Mouse (Mus musculus) spleen, adult 18-20 months (tissue): ENCODE measurements at regions not wholly inside any gene's neighbourhood (a gene's known extent, or its start where the extent isn't known, plus 50 kb on each side); places are given as distances from the start of the nearest gene placed in this dataset.

Source experiments
- DNase-seq, 2 experiments: peaks; one replicate each; pipeline ENCODE4 v3.0.0; 2022; ENCODE audit warnings: mixed read lengths in 2 of 2

- no peak for DNase-seq
Observed at GRCm38 (mm10) chr2:45607393-45607792, 490.2 kb upstream of the Zeb2 start.

DNA sequence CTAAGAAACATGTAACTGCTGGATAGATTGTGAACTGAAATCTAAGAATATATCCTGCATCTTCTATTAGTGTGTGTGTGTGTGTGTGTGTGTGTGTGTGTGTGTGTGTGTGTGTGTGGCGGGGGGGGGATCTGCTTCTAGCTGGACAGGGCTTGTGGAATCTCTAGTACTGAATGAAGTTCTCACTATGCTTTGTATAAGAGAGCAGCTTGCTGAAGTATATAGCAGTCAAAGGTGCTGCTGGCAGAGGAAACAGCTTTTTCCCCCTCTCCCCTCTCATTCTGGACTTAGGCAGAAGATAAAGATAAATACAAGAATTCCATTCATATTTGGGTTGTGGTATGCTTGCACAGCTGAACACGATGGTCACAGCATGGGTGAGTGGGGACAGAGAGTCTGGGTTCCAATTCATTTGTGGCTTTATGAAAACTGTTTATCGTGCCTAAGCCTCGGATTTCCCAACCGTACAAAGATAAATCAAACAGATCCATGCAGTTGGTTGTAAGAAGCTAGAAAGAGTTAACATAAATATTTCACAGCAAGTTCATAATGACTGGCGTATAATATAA, 484.2 kb upstream of the Zeb2 start:
- no peak for DNase-seq

DNA sequence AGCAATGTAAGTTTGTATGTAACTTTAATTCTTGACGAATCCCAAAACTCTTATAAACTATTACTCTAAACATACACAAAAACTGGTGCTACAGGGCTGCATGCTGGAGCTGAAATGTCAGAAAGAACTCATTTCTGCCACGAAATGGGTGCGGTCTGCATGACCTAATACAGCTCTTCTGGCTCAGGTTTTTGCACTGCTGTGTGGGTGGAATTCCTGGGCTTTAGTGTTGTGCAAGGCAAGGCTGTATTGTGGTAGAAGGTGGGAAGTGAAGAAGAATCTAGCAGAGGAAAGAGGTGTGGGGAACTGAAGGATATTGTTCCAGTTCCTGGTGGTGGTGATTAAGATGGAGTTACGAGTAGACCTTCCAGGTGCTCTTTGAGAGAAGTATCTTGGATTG, 476.6 kb upstream of the Zeb2 start:
- no peak for DNase-seq

DNA sequence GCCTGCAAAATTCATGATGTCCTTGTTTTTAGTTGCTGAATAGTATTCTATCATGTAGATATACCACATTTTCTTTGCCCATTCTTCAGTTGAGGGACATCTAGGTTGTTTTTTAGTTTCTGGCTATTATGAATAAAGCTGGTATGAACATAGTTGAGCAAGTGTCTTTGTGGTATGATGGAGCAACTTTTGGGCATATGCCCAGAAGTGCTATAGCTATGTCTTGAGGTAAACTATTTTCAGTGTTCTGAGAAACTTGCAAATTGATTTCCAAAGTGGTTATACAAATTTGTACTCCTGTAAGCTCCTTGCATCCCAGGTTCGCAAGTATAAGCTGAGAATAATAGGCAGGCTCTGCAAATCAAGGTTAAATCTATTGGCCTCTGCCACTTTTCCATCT, 473.8 kb upstream of the Zeb2 start:
- no peak for DNase-seq

- DNase-seq: no peak
Observed at GRCm38 (mm10) chr2:45588248-45588647, 471.1 kb upstream of the Zeb2 start.

DNA sequence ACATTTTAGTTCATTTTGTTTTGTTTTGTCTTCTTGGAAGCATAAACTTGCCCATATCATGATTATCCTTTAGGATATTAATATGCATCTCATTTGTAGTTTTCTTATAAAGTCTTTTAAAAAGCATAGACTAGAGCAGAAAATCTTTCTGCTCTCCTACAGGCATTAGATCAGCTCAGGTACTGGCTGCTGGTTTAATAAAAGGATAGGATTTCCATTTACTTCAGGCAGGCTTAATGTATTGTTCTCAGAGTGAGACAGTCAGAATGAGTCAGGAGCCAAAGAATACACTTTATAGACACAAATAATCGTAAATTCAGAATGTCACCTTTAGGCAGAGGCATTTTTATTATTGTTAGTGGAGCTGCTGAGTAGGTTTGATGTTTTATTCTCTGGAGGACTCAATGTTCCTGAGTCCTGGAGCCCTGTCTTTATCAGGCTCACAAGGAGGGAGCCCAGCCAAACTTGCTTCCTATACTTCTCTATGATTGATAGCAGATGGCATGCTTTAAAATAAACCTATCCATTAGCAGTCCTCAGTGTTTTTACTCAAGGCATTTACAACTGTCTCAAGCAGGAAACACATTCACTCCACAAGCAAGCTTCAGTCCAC, 469.5 kb upstream of the Zeb2 start:
- no peak for DNase-seq

DNA sequence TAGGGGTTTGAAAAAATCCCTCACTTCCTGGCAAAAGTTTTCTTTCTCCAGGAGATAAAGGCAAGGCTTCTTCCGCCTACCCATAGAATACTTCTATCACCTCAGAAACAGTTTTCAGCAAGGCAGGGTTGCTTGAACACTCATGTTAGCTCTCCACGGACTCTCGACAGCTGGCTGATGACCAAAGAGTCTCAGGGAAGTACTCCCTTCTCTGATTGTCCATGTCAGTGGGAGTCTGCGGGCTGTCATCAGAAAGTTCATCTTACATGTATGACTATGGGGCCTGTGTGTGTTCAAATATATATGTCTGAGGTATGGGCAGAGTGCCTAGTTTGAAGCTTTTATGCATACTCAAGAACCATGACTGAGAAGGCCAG, 464.3 kb upstream of the Zeb2 start:
- DNase-seq: no peak

- DNase-seq: no peak
Observed at GRCm38 (mm10) chr2:45580838-45581548, 463.8 kb upstream of the Zeb2 start.

DNA sequence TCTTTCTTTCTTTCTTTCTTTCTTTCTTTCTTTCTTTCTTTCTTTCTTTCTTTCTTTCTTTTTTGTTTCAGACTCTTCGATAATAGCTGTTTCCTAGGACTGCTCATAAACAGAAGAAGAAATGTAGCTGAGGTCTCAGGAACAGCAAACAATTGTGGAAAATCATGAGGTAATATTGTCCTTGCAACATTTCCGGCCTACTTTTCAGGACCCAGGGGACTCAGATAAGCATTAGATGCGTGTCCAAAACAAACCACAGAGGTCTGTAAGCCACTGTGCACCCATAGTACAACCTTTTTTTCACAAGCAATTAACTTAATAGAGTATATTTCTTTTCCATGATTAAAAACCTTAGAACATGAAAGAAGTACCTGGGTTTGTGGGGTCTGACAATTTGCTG, 455.7 kb upstream of the Zeb2 start:
- no peak for DNase-seq

DNA sequence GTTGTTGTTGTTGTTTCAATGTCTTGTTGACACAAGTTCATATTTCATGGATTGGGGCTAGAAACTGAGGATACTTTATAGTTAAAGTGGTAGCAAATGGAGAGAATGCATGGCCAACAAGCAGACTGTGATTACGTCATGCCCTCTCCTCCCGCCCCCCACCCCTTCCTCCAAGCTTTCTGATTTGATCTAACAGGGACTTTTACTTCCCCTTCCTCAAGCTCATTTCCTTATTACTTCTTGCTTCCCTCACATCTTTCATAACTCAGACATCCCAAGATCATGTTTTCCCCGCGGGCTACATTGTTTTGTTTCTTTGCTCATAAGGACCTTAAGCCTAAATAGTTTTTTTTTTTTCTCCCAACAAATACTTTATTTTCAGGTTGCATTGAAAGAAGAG, 437.5 kb upstream of the Zeb2 start:
- DNase-seq: no peak

DNA sequence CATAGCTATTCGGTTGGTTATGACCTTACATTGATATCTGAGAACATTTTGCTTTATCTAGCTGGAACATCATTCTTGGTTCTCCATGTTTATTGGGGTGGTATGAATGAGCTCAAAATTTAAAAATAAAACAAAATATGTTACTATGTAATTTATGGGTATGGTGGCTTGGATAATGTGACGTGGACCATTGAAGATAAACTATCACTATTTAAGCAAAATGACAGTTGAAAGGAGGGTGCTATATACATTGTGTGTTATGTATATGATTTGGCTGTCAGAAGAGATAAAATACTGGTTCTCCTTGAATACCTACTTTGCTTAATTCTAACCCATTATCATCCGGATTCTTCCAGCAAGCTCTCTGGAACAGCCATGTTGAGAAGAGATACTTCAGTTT, 424.2 kb upstream of the Zeb2 start:
- no peak for DNase-seq

DNA sequence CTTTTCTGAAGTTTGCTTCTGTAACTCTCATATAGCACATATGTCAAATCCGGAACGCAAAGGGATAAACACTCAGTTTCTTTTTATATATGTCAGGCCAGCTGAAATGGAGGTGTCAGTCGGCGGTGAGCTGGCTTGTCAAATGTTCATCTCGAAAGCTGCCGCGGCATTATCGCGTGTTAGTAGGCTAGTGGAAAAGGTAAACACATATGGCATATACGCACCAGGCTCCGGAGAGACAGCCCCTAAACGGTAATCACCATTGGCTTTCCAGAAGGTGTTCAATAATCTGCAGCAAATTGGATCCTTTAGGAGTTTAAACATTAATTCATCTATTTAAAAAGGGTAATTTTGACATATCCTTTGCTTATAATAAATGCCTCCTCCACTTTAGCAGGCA, 421.8 kb upstream of the Zeb2 start:
- DNase-seq: no peak

DNA sequence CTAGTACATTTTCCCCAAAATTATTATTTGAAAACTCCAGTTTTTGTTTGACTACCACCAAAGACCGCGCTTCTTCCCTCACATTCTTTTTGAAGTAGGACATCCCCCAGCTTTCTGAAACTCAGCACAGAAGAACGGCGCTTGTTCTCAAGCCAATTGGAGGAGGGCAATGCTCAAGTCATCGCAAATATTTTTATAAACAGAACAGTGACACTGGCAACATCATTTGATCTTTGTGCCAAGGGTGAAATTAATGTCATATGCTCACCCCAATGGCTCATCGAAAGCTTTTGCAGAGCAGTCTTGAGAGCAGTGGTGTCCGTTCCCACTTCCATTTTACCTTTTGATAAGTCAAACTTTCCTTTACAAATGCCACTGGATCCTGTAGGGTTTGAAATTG, 420.5 kb upstream of the Zeb2 start:
- no peak for DNase-seq

DNA sequence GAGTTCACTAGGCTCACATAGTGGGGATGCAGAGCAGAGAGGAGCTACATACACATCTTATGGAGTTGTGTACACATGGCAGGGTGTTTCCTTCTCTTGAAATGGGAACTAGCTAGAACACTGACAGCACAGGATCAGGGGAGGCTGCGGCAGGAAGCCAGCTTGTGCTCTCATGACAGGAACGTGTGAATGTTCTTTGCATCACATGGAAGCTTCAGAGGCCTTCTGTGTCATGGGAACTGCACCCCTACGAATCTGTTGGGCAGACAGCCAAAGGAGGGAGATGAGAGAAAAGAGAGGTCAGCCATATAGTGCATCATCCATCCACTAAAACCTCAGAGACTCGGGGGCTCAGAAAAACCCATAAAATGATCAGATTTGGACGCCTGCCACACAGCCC, 417.6 kb upstream of the Zeb2 start:
- DNase-seq: no peak

GRCm38 (mm10) chr2:45522310-45522709, 405.1 kb upstream of the Zeb2 start:
- DNase-seq: no peak

GRCm38 (mm10) chr2:45519550-45520152, 402.5 kb upstream of the Zeb2 start:
- no peak for DNase-seq

DNA sequence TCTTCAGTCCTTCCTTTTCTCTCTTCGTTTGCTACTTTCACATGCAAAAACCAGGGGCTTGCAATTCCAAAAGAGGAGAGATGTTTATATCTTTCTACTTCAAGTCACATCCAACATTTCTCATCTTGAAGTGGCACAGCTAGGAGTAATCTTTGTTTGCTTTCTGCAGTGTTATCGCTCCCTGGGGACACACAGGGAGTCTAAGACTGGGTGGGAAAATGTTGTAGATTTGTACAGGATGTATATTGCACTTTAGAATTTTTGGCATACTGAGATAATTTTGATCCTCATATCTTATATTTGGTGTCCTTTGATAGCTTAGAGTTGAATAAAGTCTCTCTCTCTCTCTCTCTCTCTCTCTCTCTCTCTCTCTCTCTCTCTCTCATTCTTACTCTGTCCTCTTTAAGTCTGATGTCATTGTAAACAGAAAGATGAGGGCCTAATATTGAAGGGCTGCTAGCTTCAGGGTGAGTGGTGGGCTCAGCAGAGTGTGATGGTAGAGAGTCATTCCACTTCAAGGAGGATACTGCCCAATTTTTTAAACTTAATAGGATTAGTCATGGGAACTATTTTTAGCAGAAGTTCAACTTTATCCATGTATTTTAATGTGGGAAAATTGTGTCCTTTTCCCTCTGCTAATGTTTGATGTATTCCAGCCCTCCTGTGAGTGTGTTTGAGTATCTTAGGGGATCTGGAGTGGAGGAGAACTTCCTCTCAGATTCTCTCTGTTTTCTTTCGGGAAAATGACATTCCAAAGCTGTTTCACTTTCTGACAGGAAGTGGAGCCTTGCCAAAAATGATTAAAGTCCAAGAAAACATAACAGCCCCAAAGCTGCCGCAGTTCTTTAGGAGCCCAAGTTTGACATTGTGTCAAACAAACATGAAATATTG, 397.3 kb upstream of the Zeb2 start:
- no peak for DNase-seq

DNA sequence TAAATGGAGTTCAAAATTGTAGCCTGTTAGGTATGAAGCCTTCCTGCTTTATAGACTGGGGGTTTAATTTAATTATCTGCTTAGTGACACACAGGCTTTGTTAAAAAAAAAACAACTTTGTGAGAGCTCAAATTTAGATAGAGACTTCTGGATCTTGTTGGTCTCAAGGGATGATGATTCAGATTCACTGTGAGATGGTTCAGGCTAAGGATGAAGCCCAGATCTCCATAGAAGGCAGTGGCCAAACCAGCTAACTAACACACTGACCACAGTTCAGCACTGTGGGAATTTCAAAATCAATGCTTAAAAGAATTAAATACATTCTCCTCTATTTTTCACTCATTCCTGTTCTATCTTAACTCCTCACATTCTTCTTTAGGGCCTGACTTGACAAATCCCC, 395.7 kb upstream of the Zeb2 start:
- no peak for DNase-seq

- DNase-seq: no peak
Observed at GRCm38 (mm10) chr2:45511791-45512190, 394.6 kb upstream of the Zeb2 start.

GRCm38 (mm10) chr2:45504468-45504867, 387.3 kb upstream of the Zeb2 start:
- DNase-seq: no peak

GRCm38 (mm10) chr2:45493656-45494055, 376.5 kb upstream of the Zeb2 start:
- no peak for DNase-seq

GRCm38 (mm10) chr2:45486530-45486929, 369.3 kb upstream of the Zeb2 start:
- DNase-seq: no peak

DNA sequence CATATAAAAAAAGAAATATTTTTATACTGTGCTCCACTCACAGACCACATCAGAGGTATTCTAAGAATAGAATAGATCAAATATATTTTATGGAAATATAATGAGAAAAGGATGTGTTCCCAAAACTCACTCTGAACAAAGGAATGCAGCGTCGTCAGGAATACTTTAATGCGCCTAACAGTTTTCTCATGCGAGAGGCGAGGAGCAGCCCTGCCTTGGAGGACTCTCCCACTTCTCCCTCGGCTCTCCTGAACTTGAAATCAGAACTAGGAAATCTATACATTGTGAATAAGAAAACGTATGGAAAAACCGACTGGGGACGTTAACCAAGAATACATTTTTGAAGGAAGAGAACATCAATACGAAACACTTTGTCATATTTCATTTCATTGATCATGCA, 368.3 kb upstream of the Zeb2 start:
- no peak for DNase-seq
